Mouse (Mus musculus): ENCODE data around the gene Ehd1. TPM values are rescaled to one million over a fixed set of nuclear protein-coding genes. Genes with fewer than 3 reads are reported as not detected.

Gene Ehd1
- polyA plus RNA-seq, 1 experiment from 2014 or later = 44.9 TPM

GRCm38 (mm10) chr19:6339890-6340504, 63.5 kb downstream of the Ehd1 start:
- Histone ChIP-seq H3K9me3 (ENCODE audit: control insufficient read depth, low read depth, low read length) (no peaks in the 10 kb centered on the region), H3K27ac (ENCODE audit: low read length) (no peak overlapping the region; the same call in 1 of the 2 replicates), H3K27me3 (ENCODE audit: control insufficient read depth, insufficient read depth, low read length) (no peaks in the 10 kb centered on the region), H3K9ac (replicated peaks; ENCODE audit: low read depth, low read length) (no peak overlapping the region), H3K4me2 (replicated peaks; ENCODE audit: low read depth, low read length) (peak overlapping the region; percentile 78; the same call in 1 of the 2 replicates), H3K4me3 (ENCODE audit: low read depth, low read length) (no peak overlapping the region), H3K4me1 (ENCODE audit: control insufficient read depth, insufficient read depth, low read length) (peaks cover 22% of the 10 kb centered on the region), H3K36me3 (ENCODE audit: control insufficient read depth, insufficient read depth, low read length) (peaks cover 31% of the 10 kb centered on the region)
- ATAC-seq (ENCODE audit: insufficient number of reproducible peaks, insufficient read depth, low FRiP score, low read depth) = no peak
- WGBS = 70% methylated on average over 15 of the region's 15 CpGs

- ATAC-seq (ENCODE audit: insufficient number of reproducible peaks, insufficient read depth, low FRiP score, low read depth) = peak; percentile 79
- peak within 1 kb of the TSS; percentile 78 for H3K4me2 ChIP-seq (replicated peaks; ENCODE audit: low read depth, low read length)
- H3K27me3 ChIP-seq (ENCODE audit: control insufficient read depth, insufficient read depth, low read length) = no peaks in the 10 kb centered on the region
- peak within 1 kb of the TSS; percentile 44; the same call in 1 of the 2 replicates for H3K27ac ChIP-seq (ENCODE audit: low read length)
- WGBS = 8% methylated on average over 41 of the region's 72 CpGs
- H3K4me1 ChIP-seq (ENCODE audit: control insufficient read depth, insufficient read depth, low read length) = peaks cover 21% of the 10 kb centered on the region
- no peaks in the 10 kb centered on the region for H3K9me3 ChIP-seq (ENCODE audit: control insufficient read depth, low read depth, low read length)
- H3K9ac ChIP-seq (replicated peaks; ENCODE audit: low read depth, low read length) = peak within 1 kb of the TSS; percentile 67
- peaks cover 36% of the 10 kb centered on the region for H3K36me3 ChIP-seq (ENCODE audit: control insufficient read depth, insufficient read depth, low read length)
- peak within 1 kb of the TSS; percentile 62 for H3K4me3 ChIP-seq (ENCODE audit: low read depth, low read length)
These were observed 64.3 kb downstream of the Ehd1 start, which contains the start of gene Map4k2 for GRCm38 (mm10) chr19:6340524-6341452. Gene Map4k2 (plus strand): TSS chr19:6341135.

- ATAC-seq (ENCODE audit: insufficient number of reproducible peaks, insufficient read depth, low FRiP score, low read depth) = no peak
- Histone ChIP-seq H3K4me2 (replicated peaks; ENCODE audit: low read depth, low read length) (peak overlapping the region; percentile 78), H3K4me1 (ENCODE audit: control insufficient read depth, insufficient read depth, low read length) (peaks cover 14% of the 10 kb centered on the region), H3K9me3 (ENCODE audit: control insufficient read depth, low read depth, low read length) (no peaks in the 10 kb centered on the region), H3K27ac (ENCODE audit: low read length) (0 out of 2 replicates have a peak overlapping the region, but pooled peaks have one; percentile 44), H3K9ac (replicated peaks; ENCODE audit: low read depth, low read length) (peak overlapping the region; percentile 67), H3K4me3 (ENCODE audit: low read depth, low read length) (peak overlapping the region; percentile 62), H3K27me3 (ENCODE audit: control insufficient read depth, insufficient read depth, low read length) (no peaks in the 10 kb centered on the region), H3K36me3 (ENCODE audit: control insufficient read depth, insufficient read depth, low read length) (peaks cover 44% of the 10 kb centered on the region)
- WGBS = 9% methylated on average over 22 of the region's 23 CpGs
These were observed 65.0 kb downstream of the Ehd1 start for GRCm38 (mm10) chr19:6341453-6342077.

- Histone ChIP-seq H3K9ac (replicated peaks; ENCODE audit: low read depth, low read length) (no peak overlapping the region), H3K36me3 (ENCODE audit: control insufficient read depth, insufficient read depth, low read length) (peaks cover 45% of the 10 kb centered on the region), H3K27ac (ENCODE audit: low read length) (no peak overlapping the region), H3K9me3 (ENCODE audit: control insufficient read depth, low read depth, low read length) (no peaks in the 10 kb centered on the region), H3K4me3 (ENCODE audit: low read depth, low read length) (0 out of 2 replicates have a peak overlapping the region, but pooled peaks have one; percentile 62), H3K27me3 (ENCODE audit: control insufficient read depth, insufficient read depth, low read length) (no peaks in the 10 kb centered on the region), H3K4me1 (ENCODE audit: control insufficient read depth, insufficient read depth, low read length) (peaks cover 9% of the 10 kb centered on the region; the same call in 1 of the 2 replicates), H3K4me2 (replicated peaks; ENCODE audit: low read depth, low read length) (0 out of 2 replicates have a peak overlapping the region, but pooled peaks have one; percentile 78)
- 76% methylated on average over 5 of the region's 5 CpGs for WGBS
- no peak for ATAC-seq (ENCODE audit: insufficient number of reproducible peaks, insufficient read depth, low FRiP score, low read depth)
These were observed 65.9 kb downstream of the Ehd1 start for GRCm38 (mm10) chr19:6342276-6342933.

GRCm38 (mm10) chr19:6343066-6343925, 66.8 kb downstream of the Ehd1 start:
- Histone ChIP-seq H3K4me3 (ENCODE audit: low read depth, low read length) (no peak overlapping the region), H3K36me3 (ENCODE audit: control insufficient read depth, insufficient read depth, low read length) (peaks cover 38% of the 10 kb centered on the region), H3K27ac (ENCODE audit: low read length) (no peak overlapping the region), H3K4me2 (replicated peaks; ENCODE audit: low read depth, low read length) (no peak overlapping the region), H3K9ac (replicated peaks; ENCODE audit: low read depth, low read length) (no peak overlapping the region), H3K9me3 (ENCODE audit: control insufficient read depth, low read depth, low read length) (no peaks in the 10 kb centered on the region), H3K27me3 (ENCODE audit: control insufficient read depth, insufficient read depth, low read length) (no peaks in the 10 kb centered on the region), H3K4me1 (ENCODE audit: control insufficient read depth, insufficient read depth, low read length) (peaks cover 9% of the 10 kb centered on the region; the same call in 1 of the 2 replicates)
- no peak for ATAC-seq (ENCODE audit: insufficient number of reproducible peaks, insufficient read depth, low FRiP score, low read depth)
- 80% methylated on average over 19 of the region's 19 CpGs for WGBS

GRCm38 (mm10) chr19:6343996-6344395, 67.5 kb downstream of the Ehd1 start:
- Histone ChIP-seq H3K36me3 (ENCODE audit: control insufficient read depth, insufficient read depth, low read length) (peaks cover 31% of the 10 kb centered on the region), H3K4me2 (replicated peaks; ENCODE audit: low read depth, low read length) (no peak overlapping the region), H3K4me3 (ENCODE audit: low read depth, low read length) (no peak overlapping the region), H3K9me3 (ENCODE audit: control insufficient read depth, low read depth, low read length) (no peaks in the 10 kb centered on the region), H3K4me1 (ENCODE audit: control insufficient read depth, insufficient read depth, low read length) (peaks cover 12% of the 10 kb centered on the region; the same call in 1 of the 2 replicates), H3K27ac (ENCODE audit: low read length) (no peak overlapping the region), H3K27me3 (ENCODE audit: control insufficient read depth, insufficient read depth, low read length) (no peaks in the 10 kb centered on the region), H3K9ac (replicated peaks; ENCODE audit: low read depth, low read length) (no peak overlapping the region)
- no peak for ATAC-seq (ENCODE audit: insufficient number of reproducible peaks, insufficient read depth, low FRiP score, low read depth)
- WGBS = 90% methylated on average over 5 of the region's 5 CpGs

- H3K4me2 ChIP-seq (replicated peaks; ENCODE audit: low read depth, low read length) = no peak overlapping the region
- H3K4me3 ChIP-seq (ENCODE audit: low read depth, low read length) = no peak overlapping the region
- H3K36me3 ChIP-seq (ENCODE audit: control insufficient read depth, insufficient read depth, low read length) = peaks cover 18% of the 10 kb centered on the region
- no peak for ATAC-seq (ENCODE audit: insufficient number of reproducible peaks, insufficient read depth, low FRiP score, low read depth)
- no peaks in the 10 kb centered on the region for H3K9me3 ChIP-seq (ENCODE audit: control insufficient read depth, low read depth, low read length)
- no peak overlapping the region for H3K9ac ChIP-seq (replicated peaks; ENCODE audit: low read depth, low read length)
- H3K27ac ChIP-seq (ENCODE audit: low read length) = no peak overlapping the region
- 94% methylated on average over 5 of the region's 5 CpGs for WGBS
- H3K4me1 ChIP-seq (ENCODE audit: control insufficient read depth, insufficient read depth, low read length) = 0 out of 2 replicates have a peak, but pooled peaks cover 7% of the 10 kb centered on the region
- H3K27me3 ChIP-seq (ENCODE audit: control insufficient read depth, insufficient read depth, low read length) = no peaks in the 10 kb centered on the region
These were observed 69.5 kb downstream of the Ehd1 start for GRCm38 (mm10) chr19:6346023-6346422.
